Mouse (Mus musculus) liver, postnatal 0 days (tissue): ENCODE data around the gene Nsf.
"Not testable (repeated sequence)": the region's sequence is repeated elsewhere in the genome, so short reads cannot be mapped to it uniquely, and the experiment has no call there.

Experiments used
- CTCF ChIP-seq: sonication (generic); IDR thresholded peaks from 2 replicates; pipeline ENCODE4 v1.5.1; 2016; ENCODE audit warnings: antibody characterized with exemption, low read depth
- EP300 ChIP-seq: IDR thresholded peaks from 2 replicates; pipeline ENCODE4 v1.6.1; 2016; ENCODE audit warnings: antibody characterized with exemption, low read depth, mild to moderate bottlenecking

GRCm38 (mm10) chr11:103990049-103990557 is 36.2 kb upstream of the Nsf start:
- TF ChIP-seq EP300, CTCF: not testable (repeated sequence)
